Mouse (Mus musculus) C2C12 (cell line): ENCODE results near the gene Phf21b.

Source experiments
- CEBPB ChIP-seq: IDR thresholded peaks from one replicate; pipeline ENCODE4 v1.6.1; 2011; ENCODE audit warnings: low read depth, mild to moderate bottlenecking, control low read depth, moderate library complexity
- CTCF ChIP-seq: IDR thresholded peaks from one replicate; pipeline ENCODE4 v1.5.1; 2011; ENCODE audit not compliant: control insufficient read depth, insufficient read depth, insufficient read length
- MYOD1 ChIP-seq: IDR thresholded peaks from one replicate; pipeline ENCODE4 v1.6.1; 2011; ENCODE audit warnings: low read depth; ENCODE audit not compliant: control insufficient read depth, insufficient read length

DNA sequence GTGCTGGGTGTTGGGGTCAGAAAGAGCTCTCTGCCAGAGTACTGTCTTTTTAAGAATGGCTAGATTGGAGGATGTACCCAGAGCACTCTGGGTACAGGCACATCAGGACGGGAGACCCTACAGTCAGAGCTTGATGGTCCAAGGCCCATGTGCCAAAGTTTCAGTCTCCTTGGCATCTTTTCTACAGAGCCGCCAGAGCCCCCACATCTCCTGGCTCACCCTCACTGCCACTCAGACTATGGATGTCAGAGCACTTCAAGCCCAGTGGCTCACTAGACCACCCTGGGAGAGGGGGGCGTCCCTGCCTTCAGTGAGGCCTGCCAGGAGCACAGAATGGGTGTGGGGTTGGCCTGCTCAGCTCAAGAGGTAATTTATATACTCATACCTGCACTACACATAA, 38.3 kb downstream of the Phf21b start:
- TF ChIP-seq CTCF (no peak), CEBPB (no peak), MYOD1 (no peak)
